Comparison of ENCODE assay signal across 23 mouse cellular contexts in the genomic region with DNA sequence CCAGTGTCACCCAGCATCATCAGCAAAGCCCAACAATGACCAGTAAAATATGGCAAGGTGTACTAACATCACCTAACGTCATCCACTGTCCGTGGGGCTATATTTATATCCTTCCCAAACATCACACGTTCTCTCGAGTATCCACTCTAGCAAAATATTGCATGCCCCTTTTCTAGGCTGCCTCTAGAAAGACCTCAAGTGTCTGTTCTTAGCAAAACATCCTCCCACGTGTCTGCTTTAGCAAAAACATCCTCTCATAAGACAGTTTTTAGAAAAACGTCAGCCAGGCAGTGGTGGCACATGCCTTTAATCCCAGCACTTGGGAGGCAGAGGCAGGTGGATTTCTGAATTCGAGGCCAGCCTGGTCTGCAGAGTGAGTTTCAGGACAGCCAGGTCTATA. TPM values are rescaled to one million over a fixed set of nuclear protein-coding genes. Genes with fewer than 3 reads are reported as not detected.
"Had no signal": no experiment of that assay in that cellular context is flagged by ENCODE, and none has a peak within 500 bp of the region (broad histone marks: within the 10 kb centered on the region; RNA-seq: fewer than 3 reads in every experiment).

No protein-coding gene starts in this region.

- ATAC-seq: liver, postnatal 0 days; lung, postnatal 0 days; midbrain, embryonic 13.5 days; midbrain, embryonic 15.5 days had no signal

- DNase-seq: liver, postnatal 0 days; lung, adult 2 months; lung, postnatal 14 days; lung, postnatal 36 days; right cerebral cortex, postnatal 14 days; thymus, adult 2 months; thymus, postnatal 25 days; thymus, postnatal 4 days had no signal

RNA-seq across cellular contexts. Expression of a gene that starts 7.6 kb away (rescaled TPM):
- total RNA-seq: megakaryocyte progenitor cell, adult 5-6 weeks; midbrain, postnatal 0 days; monocyte, adult 5-6 weeks had no signal
- polyA plus RNA-seq: liver, postnatal 0 days; lung, adult 2 months; lung, embryonic 15.5 days; lung, postnatal 0 days; macrophage; midbrain, embryonic 11.5 days; midbrain, embryonic 13.5 days; midbrain, postnatal 0 days; neural tube, embryonic 11.5 days; neural tube, embryonic 13.5 days; spleen, adult 2 months; stomach, postnatal 0 days; testis, adult 2 months; thymus, adult 2 months; urinary bladder, adult 2 months had no signal
